Mouse (Mus musculus) liver, embryonic 12.5 days (tissue): Measurements from ENCODE around the gene Arhgef40. TPM values are rescaled to one million over a fixed set of nuclear protein-coding genes. Genes with fewer than 3 reads are reported as not detected.

Experiments
- ATAC-seq: fragments of 200-750 bp; cut with Nextera tagmentation; 2 replicates; pipeline ENCODE4 v1.8.0; 2017; ENCODE audit warnings: moderate number of reproducible peaks, mild to moderate bottlenecking, moderate library complexity
- H3K27ac ChIP-seq: fragments of 300-500 bp; sonication (generic); 2 replicates; pipeline ENCODE4 v1.5.1; 2016; ENCODE audit warnings: mild to moderate bottlenecking
- H3K27me3 ChIP-seq: fragments of 300-500 bp; sonication (generic); replicated peaks from 2 replicates; pipeline ENCODE4 v1.6.1; 2016; ENCODE audit warnings: mild to moderate bottlenecking, moderate library complexity
- H3K36me3 ChIP-seq: fragments of 300-500 bp; sonication (generic); 2 replicates; pipeline ENCODE4 v1.6.1; 2016; ENCODE audit warnings: mild to moderate bottlenecking, moderate library complexity
- H3K4me1 ChIP-seq: fragments of 300-500 bp; sonication (generic); 2 replicates; pipeline ENCODE4 v1.6.1; 2016
- H3K4me2 ChIP-seq: fragments of 300-500 bp; sonication (generic); 2 replicates; pipeline ENCODE4 v1.6.1; 2016; ENCODE audit warnings: mild to moderate bottlenecking, moderate library complexity
- H3K4me3 ChIP-seq: fragments of 300-500 bp; sonication (generic); 2 replicates; pipeline ENCODE4 v1.5.1; 2016; ENCODE audit warnings: mild to moderate bottlenecking, moderate library complexity
- H3K9ac ChIP-seq: fragments of 300-500 bp; sonication (generic); 2 replicates; pipeline ENCODE4 v1.6.1; 2016; ENCODE audit warnings: mild to moderate bottlenecking, moderate library complexity
- H3K9me3 ChIP-seq: fragments of 300-500 bp; sonication (generic); replicated peaks from 2 replicates; pipeline ENCODE4 v1.6.1; 2016; ENCODE audit warnings: mild to moderate bottlenecking, moderate library complexity
- WGBS: fragments of 180-500 bp; shearing (Covaris S2); methylation state at CpG from one replicate; pipeline ENCODE4 v1.1.7; 2016; ENCODE audit not compliant: insufficient replicate concordance; 5-methylcytosine and 5-hydroxymethylcytosine counted together
- polyA plus RNA-seq: library from polyadenylated mRNA; unstranded; fragments of >200 nt; fragmentation: Nextera tagmentation; extraction: Ambion mirVana; gene quantifications from 2 replicates; pipeline ENCODE4 v1.2.1, GENCODE M21; 2016

The Arhgef40 gene
- 34.8 and 40.1 TPM in 2 replicates for polyA plus RNA-seq

GRCm38 (mm10) chr14:51984247-51985231 lies at the start of gene Arhgef40:
Gene Arhgef40, plus strand, starts transcription at chr14:51984719.
- peak within 1 kb of the TSS; percentile 71 for H3K4me3 ChIP-seq
- H3K4me1 ChIP-seq, result peaks cover 61% of the 10 kb centered on the region
- peaks cover 15% of the 10 kb centered on the region; the same call in 1 of the 2 replicates for H3K27me3 ChIP-seq
- H3K9me3 ChIP-seq, result no peaks in the 10 kb centered on the region
- peak within 1 kb of the TSS; percentile 98 for H3K4me2 ChIP-seq
- peak within 1 kb of the TSS; percentile 79 for H3K9ac ChIP-seq
- H3K36me3 ChIP-seq, result peaks cover 22% of the 10 kb centered on the region
- H3K27ac ChIP-seq, result peak within 1 kb of the TSS; percentile 90
- WGBS, result under 1% methylated on average over 74 of the region's 74 CpGs
- ATAC-seq, result peak; percentile 70

DNA sequence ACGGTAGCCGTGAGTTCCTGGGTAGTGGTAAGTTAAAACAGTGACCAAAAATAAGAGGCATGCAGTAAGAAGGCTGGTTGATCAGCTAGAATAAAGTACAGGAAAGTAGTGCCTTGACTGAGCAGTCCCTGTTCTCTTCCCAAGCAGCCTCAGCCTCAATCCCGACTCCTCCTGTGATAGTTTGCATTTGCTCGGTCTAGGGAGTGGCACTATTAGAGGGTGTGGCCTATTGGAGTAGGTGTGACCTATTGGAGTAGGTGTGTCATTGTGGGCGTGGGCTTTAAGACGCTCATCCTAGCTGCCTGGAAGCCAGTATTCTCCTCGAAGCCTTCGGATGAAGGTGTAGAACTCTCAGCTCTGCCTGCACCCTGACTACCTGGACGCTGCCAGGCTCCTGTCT lies 45.5 kb upstream of the Arhgef40 start:
- Histone ChIP-seq H3K4me2 (no peak overlapping the region), H3K36me3 (no peaks in the 10 kb centered on the region), H3K27me3 (no peaks in the 10 kb centered on the region), H3K9ac (no peak overlapping the region), H3K4me3 (no peak overlapping the region), H3K4me1 (peaks cover 18% of the 10 kb centered on the region), H3K9me3 (peaks cover 9% of the 10 kb centered on the region; the same call in 1 of the 2 replicates), H3K27ac (no peak overlapping the region)
- no peak for ATAC-seq
- WGBS, result 75% methylated on average over 9 of the region's 9 CpGs

- Histone ChIP-seq H3K36me3 (no peaks in the 10 kb centered on the region), H3K27ac (no peak overlapping the region), H3K4me1 (peaks cover 18% of the 10 kb centered on the region), H3K9ac (no peak overlapping the region), H3K4me2 (peak overlapping the region; percentile 0; the same call in 1 of the 2 replicates), H3K4me3 (no peak overlapping the region), H3K9me3 (0 out of 2 replicates have a peak, but pooled peaks cover 6% of the 10 kb centered on the region), H3K27me3 (no peaks in the 10 kb centered on the region)
- ATAC-seq, result no peak
- 35% methylated on average over 8 of the region's 8 CpGs for WGBS
Observed at GRCm38 (mm10) chr14:51940944-51941560, 43.5 kb upstream of the Arhgef40 start.

DNA sequence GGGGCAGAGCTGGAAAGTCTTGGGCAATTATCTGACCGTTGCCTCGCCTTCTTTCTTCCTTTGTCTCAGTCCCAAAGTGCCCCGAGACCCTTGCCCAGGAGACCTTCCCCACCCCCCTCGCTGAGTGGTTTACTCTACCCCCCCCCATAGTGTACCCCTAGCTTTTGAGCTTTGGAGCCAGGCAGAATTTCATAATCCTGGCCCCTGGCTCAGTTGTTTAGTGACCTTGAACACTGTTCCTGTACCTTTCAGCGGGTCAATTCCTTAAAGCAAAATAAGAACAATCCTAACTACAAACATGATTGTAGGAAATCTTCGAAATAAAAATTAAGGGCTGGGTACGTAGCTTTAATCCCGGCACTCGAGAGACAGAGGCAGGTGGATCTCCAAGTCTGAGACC lies 42.9 kb upstream of the Arhgef40 start:
- WGBS, result 53% methylated on average over 9 of the region's 9 CpGs
- Histone ChIP-seq H3K9ac (no peak overlapping the region), H3K9me3 (0 out of 2 replicates have a peak, but pooled peaks cover 6% of the 10 kb centered on the region), H3K4me2 (peak overlapping the region; percentile 0; the same call in 1 of the 2 replicates), H3K36me3 (no peaks in the 10 kb centered on the region), H3K4me1 (peaks cover 18% of the 10 kb centered on the region), H3K27ac (no peak overlapping the region), H3K27me3 (no peaks in the 10 kb centered on the region), H3K4me3 (no peak overlapping the region)
- ATAC-seq, result no peak

DNA sequence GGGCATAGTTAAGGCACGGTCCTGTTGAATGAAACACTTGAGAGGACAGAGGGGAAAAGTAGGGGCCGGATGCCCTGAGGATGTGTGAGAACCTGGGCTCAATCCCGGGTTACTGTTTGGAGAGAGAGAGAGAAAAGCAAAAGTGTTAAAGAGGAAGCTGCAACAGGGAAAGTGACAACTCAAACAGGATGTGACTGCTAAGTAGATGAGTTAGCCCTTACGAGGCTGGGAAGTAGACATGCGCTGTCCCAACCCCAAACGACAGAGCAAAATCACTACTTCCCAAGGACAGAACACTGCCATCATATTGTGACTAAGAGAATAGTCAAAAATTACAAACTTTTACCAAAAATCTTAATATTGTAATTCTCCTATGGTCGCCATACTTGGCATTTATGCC lies 42.3 kb upstream of the Arhgef40 start:
- H3K4me2 ChIP-seq, result no peak overlapping the region
- ATAC-seq, result no peak
- 29% methylated on average over 7 of the region's 7 CpGs for WGBS

DNA sequence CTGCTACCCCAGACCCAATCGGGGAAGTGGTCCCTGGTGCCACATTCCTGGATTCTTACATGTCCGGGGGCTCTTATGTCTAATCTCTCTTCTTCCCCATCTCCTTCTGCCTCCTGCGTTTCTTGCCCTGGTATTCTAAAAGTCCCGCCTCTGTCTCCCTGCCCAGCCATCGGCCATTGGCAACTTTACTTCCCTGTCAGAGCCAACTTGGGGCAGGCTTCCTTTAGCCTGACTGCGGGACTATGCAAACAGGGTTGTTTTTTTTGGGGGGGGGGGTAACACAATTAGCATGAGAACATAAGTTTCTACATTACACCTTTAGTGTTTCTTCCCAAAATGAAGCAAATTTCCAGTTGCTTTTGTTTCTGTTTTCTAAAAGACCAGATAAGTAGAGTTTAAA lies 41.2 kb upstream of the Arhgef40 start:
- Histone ChIP-seq H3K36me3 (no peaks in the 10 kb centered on the region), H3K27me3 (no peaks in the 10 kb centered on the region), H3K9me3 (0 out of 2 replicates have a peak, but pooled peaks cover 1% of the 10 kb centered on the region), H3K9ac (no peak overlapping the region), H3K4me2 (no peak overlapping the region), H3K27ac (no peak overlapping the region), H3K4me1 (peaks cover 18% of the 10 kb centered on the region), H3K4me3 (no peak overlapping the region)
- WGBS, result 68% methylated on average over 6 of the region's 6 CpGs
- no peak for ATAC-seq

More for the DNA sequence above, 42.3 kb upstream of the Arhgef40 start:
- Histone ChIP-seq H3K9me3 (0 out of 2 replicates have a peak, but pooled peaks cover 6% of the 10 kb centered on the region), H3K36me3 (no peaks in the 10 kb centered on the region), H3K27me3 (no peaks in the 10 kb centered on the region), H3K27ac (no peak overlapping the region), H3K4me3 (no peak overlapping the region), H3K4me1 (peaks cover 18% of the 10 kb centered on the region), H3K9ac (no peak overlapping the region)

GRCm38 (mm10) chr14:51960316-51960715 lies 24.2 kb upstream of the Arhgef40 start:
- no peak overlapping the region for H3K4me2 ChIP-seq
- no peaks in the 10 kb centered on the region for H3K36me3 ChIP-seq
- no peak overlapping the region for H3K9ac ChIP-seq
- H3K4me1 ChIP-seq, result no peaks in the 10 kb centered on the region
- H3K9me3 ChIP-seq, result 0 out of 2 replicates have a peak, but pooled peaks cover 3% of the 10 kb centered on the region
- no peak overlapping the region for H3K27ac ChIP-seq
- 0 out of 2 replicates have a peak, but pooled peaks cover 4% of the 10 kb centered on the region for H3K27me3 ChIP-seq
- no peak overlapping the region for H3K4me3 ChIP-seq
- ATAC-seq, result no peak
- 73% methylated on average over 2 of the region's 2 CpGs for WGBS

DNA sequence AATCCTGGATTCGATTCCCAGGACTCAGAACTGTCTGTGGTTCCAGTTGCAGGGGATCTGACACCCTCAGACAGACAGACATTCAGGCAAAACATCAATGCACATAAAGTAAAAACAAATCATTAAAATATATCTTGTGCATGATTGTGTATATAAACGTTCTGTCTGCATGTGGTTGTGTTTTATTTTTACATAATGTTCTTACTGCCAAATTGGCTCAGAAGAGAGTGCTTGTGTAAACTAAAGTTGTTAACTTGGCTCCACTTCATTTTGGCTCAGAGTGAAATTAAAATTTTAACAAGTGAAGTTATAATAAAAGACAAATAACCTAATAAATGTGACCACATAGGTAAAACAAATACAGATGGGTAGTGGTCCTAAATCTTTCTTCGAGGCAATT lies 17.1 kb upstream of the Arhgef40 start:
- H3K9me3 ChIP-seq, result no peaks in the 10 kb centered on the region
- H3K27me3 ChIP-seq, result no peaks in the 10 kb centered on the region
- no peak overlapping the region for H3K9ac ChIP-seq
- no peak overlapping the region for H3K4me2 ChIP-seq
- no peaks in the 10 kb centered on the region for H3K36me3 ChIP-seq
- no peak overlapping the region for H3K4me3 ChIP-seq
- no peak for ATAC-seq
- no peak overlapping the region for H3K27ac ChIP-seq
- H3K4me1 ChIP-seq, result no peaks in the 10 kb centered on the region
- WGBS, result 67% methylated on average over 3 of the region's 3 CpGs

- H3K9ac ChIP-seq, result no peak overlapping the region
- no peaks in the 10 kb centered on the region for H3K9me3 ChIP-seq
- 68% methylated on average over 3 of the region's 3 CpGs for WGBS
- peaks cover 7% of the 10 kb centered on the region; the same call in 1 of the 2 replicates for H3K27me3 ChIP-seq
- no peak for ATAC-seq
- no peaks in the 10 kb centered on the region for H3K36me3 ChIP-seq
- no peak overlapping the region for H3K4me2 ChIP-seq
- peaks cover 11% of the 10 kb centered on the region for H3K4me1 ChIP-seq
- H3K4me3 ChIP-seq, result no peak overlapping the region
- H3K27ac ChIP-seq, result no peak overlapping the region
Observed at GRCm38 (mm10) chr14:51979252-51979651, 5.3 kb upstream of the Arhgef40 start.

DNA sequence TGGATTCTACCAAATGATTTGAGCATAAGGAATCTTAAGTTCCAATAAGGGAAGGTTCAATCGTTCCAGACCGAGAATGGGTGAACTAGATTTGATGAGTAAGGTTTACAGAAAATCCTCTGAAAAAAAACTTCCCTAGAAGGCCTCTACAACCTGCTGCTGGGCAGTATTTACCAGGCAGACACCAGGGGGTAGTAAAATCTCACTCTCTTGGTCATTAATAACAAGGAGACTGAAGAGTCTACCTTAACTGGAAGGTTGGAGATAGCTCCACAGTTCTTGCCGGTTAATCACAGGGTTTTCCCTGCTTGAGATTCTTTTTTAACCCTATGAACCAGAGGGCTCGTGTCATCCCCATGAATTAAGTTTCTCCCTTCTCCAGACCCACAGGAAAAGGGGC lies 1.3 kb upstream of the Arhgef40 start:
- Histone ChIP-seq H3K4me2 (no peak overlapping the region), H3K27ac (no peak overlapping the region), H3K9ac (peak overlapping the region; percentile 79; the same call in 1 of the 2 replicates), H3K4me3 (no peak overlapping the region), H3K4me1 (peaks cover 49% of the 10 kb centered on the region), H3K27me3 (peaks cover 7% of the 10 kb centered on the region; the same call in 1 of the 2 replicates), H3K9me3 (no peaks in the 10 kb centered on the region), H3K36me3 (peaks cover 9% of the 10 kb centered on the region; the same call in 1 of the 2 replicates)
- ATAC-seq, result no peak
- 51% methylated on average over 4 of the region's 4 CpGs for WGBS

- peak overlapping the region; percentile 90 for H3K27ac ChIP-seq
- no peak for ATAC-seq
Observed at GRCm38 (mm10) chr14:51983855-51984246, 668 bp upstream of the Arhgef40 start.

More at GRCm38 (mm10) chr14:51983855-51984246, 668 bp upstream of the Arhgef40 start:
- Histone ChIP-seq H3K36me3 (peaks cover 15% of the 10 kb centered on the region), H3K9me3 (no peaks in the 10 kb centered on the region), H3K4me3 (peak overlapping the region; percentile 71), H3K4me2 (peak overlapping the region; percentile 98), H3K4me1 (peaks cover 55% of the 10 kb centered on the region), H3K9ac (peak overlapping the region; percentile 79), H3K27me3 (peaks cover 11% of the 10 kb centered on the region; the same call in 1 of the 2 replicates)
- WGBS, result 5% methylated on average over 10 of the region's 10 CpGs
